Mouse (Mus musculus): ENCODE data around the gene Cdc25a. TPM values are rescaled to one million over a fixed set of nuclear protein-coding genes. Genes with fewer than 3 reads are reported as not detected.
A peak's percentile ranks its signal among the peaks of the same experiment; 100 is the strongest.

Cdc25a gene
- polyA plus RNA-seq, 1 experiment from 2014 or later: 39.5 TPM

GRCm38 (mm10) chr9:109870983-109871572, 4.3 kb upstream of the Cdc25a start:
- H3K36me3 ChIP-seq: no peaks in the 10 kb centered on the region
- H3K27ac ChIP-seq (replicated peaks): no peak overlapping the region
- 49% methylated on average over 6 of the region's 6 CpGs for WGBS
- no peak overlapping the region for H3K4me3 ChIP-seq
- H3K9me3 ChIP-seq (replicated peaks): no peaks in the 10 kb centered on the region
- no peaks in the 10 kb centered on the region for H3K27me3 ChIP-seq (ENCODE audit: low read depth, poor library complexity, severe bottlenecking)
- DNase-seq (ENCODE audit: low spot score): no peak
- H3K4me1 ChIP-seq: peaks cover 6% of the 10 kb centered on the region; the same call in 1 of the 2 replicates

GRCm38 (mm10) chr9:109875695-109876601, 569 bp downstream of the Cdc25a start:
- WGBS: under 1% methylated on average over 75 of the region's 76 CpGs
- Histone ChIP-seq H3K9me3 (replicated peaks) (no peaks in the 10 kb centered on the region), H3K4me1 (peaks cover 24% of the 10 kb centered on the region), H3K36me3 (peaks cover 39% of the 10 kb centered on the region), H3K4me3 (peak overlapping the region; percentile 99), H3K27ac (replicated peaks) (peak overlapping the region; percentile 96), H3K27me3 (ENCODE audit: low read depth, poor library complexity, severe bottlenecking) (no peaks in the 10 kb centered on the region)
- no peak for DNase-seq (ENCODE audit: low spot score)

- H3K4me3 ChIP-seq: peak overlapping the region; percentile 99
- H3K27me3 ChIP-seq (ENCODE audit: low read depth, poor library complexity, severe bottlenecking): no peaks in the 10 kb centered on the region
- H3K36me3 ChIP-seq: peaks cover 47% of the 10 kb centered on the region
- H3K4me1 ChIP-seq: peaks cover 24% of the 10 kb centered on the region
- no peak for DNase-seq (ENCODE audit: low spot score)
- 10% methylated on average over 3 of the region's 3 CpGs for WGBS
- H3K9me3 ChIP-seq (replicated peaks): no peaks in the 10 kb centered on the region
- H3K27ac ChIP-seq (replicated peaks): peak overlapping the region; percentile 96
Observed at GRCm38 (mm10) chr9:109876756-109877155, 1.4 kb downstream of the Cdc25a start.

- Histone ChIP-seq H3K4me3 (peak overlapping the region; percentile 99), H3K9me3 (replicated peaks) (no peaks in the 10 kb centered on the region), H3K4me1 (peaks cover 24% of the 10 kb centered on the region), H3K27ac (replicated peaks) (no peak overlapping the region), H3K36me3 (peaks cover 56% of the 10 kb centered on the region), H3K27me3 (ENCODE audit: low read depth, poor library complexity, severe bottlenecking) (no peaks in the 10 kb centered on the region)
- WGBS: 80% methylated on average over 5 of the region's 5 CpGs
- DNase-seq (ENCODE audit: low spot score): no peak
Observed at GRCm38 (mm10) chr9:109877666-109878065, 2.3 kb downstream of the Cdc25a start.

- WGBS: 91% methylated on average over 1 of the region's 1 CpGs
- peaks cover 73% of the 10 kb centered on the region for H3K36me3 ChIP-seq
Observed at GRCm38 (mm10) chr9:109879305-109879704, 3.9 kb downstream of the Cdc25a start.

GRCm38 (mm10) chr9:109886259-109886658, 10.9 kb downstream of the Cdc25a start:
- H3K27ac ChIP-seq (replicated peaks): no peak overlapping the region
- H3K36me3 ChIP-seq: peaks cover 100% of the 10 kb centered on the region
- H3K9me3 ChIP-seq (replicated peaks): no peaks in the 10 kb centered on the region
- no peaks in the 10 kb centered on the region for H3K27me3 ChIP-seq (ENCODE audit: low read depth, poor library complexity, severe bottlenecking)
- WGBS: 88% methylated on average over 4 of the region's 4 CpGs
- no peak overlapping the region for H3K4me3 ChIP-seq
- DNase-seq (ENCODE audit: low spot score): no peak
- H3K4me1 ChIP-seq: no peaks in the 10 kb centered on the region

More at GRCm38 (mm10) chr9:109879305-109879704, 3.9 kb downstream of the Cdc25a start:
- Histone ChIP-seq H3K4me1 (peaks cover 24% of the 10 kb centered on the region), H3K27ac (replicated peaks) (no peak overlapping the region), H3K9me3 (replicated peaks) (no peaks in the 10 kb centered on the region), H3K27me3 (ENCODE audit: low read depth, poor library complexity, severe bottlenecking) (no peaks in the 10 kb centered on the region), H3K4me3 (no peak overlapping the region)
- DNase-seq (ENCODE audit: low spot score): no peak

- DNase-seq (ENCODE audit: low spot score): no peak
- no peaks in the 10 kb centered on the region for H3K27me3 ChIP-seq (ENCODE audit: low read depth, poor library complexity, severe bottlenecking)
- H3K4me3 ChIP-seq: no peak overlapping the region
- no peak overlapping the region for H3K27ac ChIP-seq (replicated peaks)
- no peaks in the 10 kb centered on the region for H3K4me1 ChIP-seq
- 93% methylated on average over 5 of the region's 5 CpGs for WGBS
- peaks cover 100% of the 10 kb centered on the region for H3K36me3 ChIP-seq
- no peaks in the 10 kb centered on the region for H3K9me3 ChIP-seq (replicated peaks)
Observed at GRCm38 (mm10) chr9:109887321-109887720, 11.9 kb downstream of the Cdc25a start.

GRCm38 (mm10) chr9:109891501-109891900, 16.1 kb downstream of the Cdc25a start:
- no peaks in the 10 kb centered on the region for H3K9me3 ChIP-seq (replicated peaks)
- H3K4me1 ChIP-seq: peaks cover 12% of the 10 kb centered on the region
- H3K4me3 ChIP-seq: no peak overlapping the region
- 91% methylated on average over 8 of the region's 8 CpGs for WGBS
- H3K27me3 ChIP-seq (ENCODE audit: low read depth, poor library complexity, severe bottlenecking): no peaks in the 10 kb centered on the region
- DNase-seq (ENCODE audit: low spot score): no peak
- peaks cover 98% of the 10 kb centered on the region for H3K36me3 ChIP-seq
- H3K27ac ChIP-seq (replicated peaks): no peak overlapping the region

GRCm38 (mm10) chr9:109892651-109893250, 17.4 kb downstream of the Cdc25a start:
- Histone ChIP-seq H3K27ac (replicated peaks) (no peak overlapping the region), H3K9me3 (replicated peaks) (no peaks in the 10 kb centered on the region), H3K4me3 (no peak overlapping the region), H3K36me3 (peaks cover 90% of the 10 kb centered on the region), H3K27me3 (ENCODE audit: low read depth, poor library complexity, severe bottlenecking) (no peaks in the 10 kb centered on the region), H3K4me1 (peaks cover 12% of the 10 kb centered on the region)
- peak; percentile 67 for DNase-seq (ENCODE audit: low spot score)
- 76% methylated on average over 5 of the region's 5 CpGs for WGBS

- H3K27me3 ChIP-seq (ENCODE audit: low read depth, poor library complexity, severe bottlenecking): no peaks in the 10 kb centered on the region
- peaks cover 12% of the 10 kb centered on the region for H3K4me1 ChIP-seq
- H3K27ac ChIP-seq (replicated peaks): peak overlapping the region; percentile 81
- DNase-seq (ENCODE audit: low spot score): peak; percentile 71
- 40% methylated on average over 6 of the region's 6 CpGs for WGBS
- no peaks in the 10 kb centered on the region for H3K9me3 ChIP-seq (replicated peaks)
- H3K4me3 ChIP-seq: no peak overlapping the region
- H3K36me3 ChIP-seq: peaks cover 72% of the 10 kb centered on the region
Observed at GRCm38 (mm10) chr9:109894413-109895090, 19.2 kb downstream of the Cdc25a start.

GRCm38 (mm10) chr9:109895593-109895992, 20.2 kb downstream of the Cdc25a start:
- Histone ChIP-seq H3K36me3 (peaks cover 62% of the 10 kb centered on the region), H3K4me3 (no peak overlapping the region), H3K27ac (replicated peaks) (no peak overlapping the region), H3K4me1 (peaks cover 12% of the 10 kb centered on the region), H3K27me3 (ENCODE audit: low read depth, poor library complexity, severe bottlenecking) (no peaks in the 10 kb centered on the region), H3K9me3 (replicated peaks) (no peaks in the 10 kb centered on the region)
- 93% methylated on average over 6 of the region's 6 CpGs for WGBS
- no peak for DNase-seq (ENCODE audit: low spot score)

Measured in midbrain, embryonic 10.5 days (tissue).